Mouse (Mus musculus) midbrain, postnatal 0 days (tissue): ENCODE measurements at regions not wholly inside any gene's neighbourhood (a gene's known extent, or its start where the extent isn't known, plus 50 kb on each side); places are given as distances from the start of the nearest gene placed in this dataset.

Experiments
- ATAC-seq: fragments of 200-750 bp; cut with Nextera tagmentation; 2 replicates; pipeline ENCODE4 v1.8.0; 2017; ENCODE audit warnings: moderate number of reproducible peaks, mild to moderate bottlenecking, moderate TSS enrichment, moderate library complexity; ENCODE audit not compliant: low FRiP score
- DNase-seq: peaks from one replicate; pipeline ENCODE4 v3.0.0-alpha.2; 2015; ENCODE audit warnings: low spot score
- H3K27ac ChIP-seq: fragments of 300-500 bp; sonication (generic); 2 replicates; pipeline ENCODE4 v1.5.1; 2014; ENCODE audit warnings: low read depth, mild to moderate bottlenecking, low read length, mixed read lengths
- H3K27me3 ChIP-seq: fragments of 300-500 bp; sonication (generic); 2 replicates; pipeline ENCODE4 v1.6.1; 2014; ENCODE audit warnings: low read length, control low read depth, mixed read lengths; ENCODE audit not compliant: insufficient read depth
- H3K36me3 ChIP-seq: fragments of 300-500 bp; sonication (generic); 2 replicates; pipeline ENCODE4 v1.6.1; 2014; ENCODE audit warnings: low read length, control low read depth, mixed read lengths; ENCODE audit not compliant: insufficient read depth
- H3K4me1 ChIP-seq: fragments of 300-500 bp; sonication (generic); 2 replicates; pipeline ENCODE4 v1.6.1; 2014; ENCODE audit warnings: mild to moderate bottlenecking, control low read depth, antibody characterized with exemption, low read length, mixed read lengths; ENCODE audit not compliant: insufficient read depth
- H3K4me2 ChIP-seq: fragments of 300-500 bp; sonication (generic); 2 replicates; pipeline ENCODE4 v1.6.1; 2014; ENCODE audit warnings: low read depth, mild to moderate bottlenecking, low read length, mixed read lengths; ENCODE audit not compliant: poor library complexity, severe bottlenecking
- H3K4me3 ChIP-seq: fragments of 300-500 bp; sonication (generic); 2 replicates; pipeline ENCODE4 v1.5.1; 2014; ENCODE audit warnings: low read depth, mild to moderate bottlenecking, low read length, moderate library complexity
- H3K9ac ChIP-seq: fragments of 300-500 bp; sonication (generic); replicated peaks from 2 replicates; pipeline ENCODE4 v1.6.1; 2014; ENCODE audit warnings: mild to moderate bottlenecking, low read length, moderate library complexity, mixed read lengths; ENCODE audit not compliant: poor library complexity, severe bottlenecking
- H3K9me3 ChIP-seq: fragments of 300-500 bp; sonication (generic); 2 replicates; pipeline ENCODE4 v1.6.1; 2016; ENCODE audit warnings: low read length, control low read depth
- CTCF ChIP-seq: IDR thresholded peaks from 2 replicates; pipeline ENCODE4 v1.5.1; 2016; ENCODE audit warnings: antibody characterized with exemption, mild to moderate bottlenecking
- WGBS: fragments of 180-500 bp; shearing (Covaris S2); extraction: QIAGEN DNeasy Blood & Tissue Kit; methylation state at CpG from one replicate; pipeline ENCODE4 v1.1.7; 2014; 5-methylcytosine and 5-hydroxymethylcytosine counted together

DNA sequence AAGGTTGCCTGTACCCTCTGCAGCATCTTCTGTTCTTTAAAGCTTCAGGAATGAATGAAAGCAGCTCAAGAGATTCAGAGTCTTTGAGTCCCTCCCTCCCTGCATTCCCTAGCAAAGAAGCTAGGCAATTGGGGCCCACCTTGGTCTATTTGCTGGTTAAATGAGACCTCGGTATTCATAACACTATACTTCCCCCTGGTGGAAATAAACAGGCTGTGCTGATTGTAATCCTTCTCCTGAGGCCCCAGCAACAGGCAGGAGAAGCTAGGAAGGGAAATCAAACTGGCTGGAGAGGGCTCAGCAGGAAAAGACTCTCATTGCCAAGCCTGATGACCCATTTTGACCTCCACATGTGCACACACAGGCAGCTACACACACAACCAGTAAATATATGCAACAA, 137.1 kb downstream of the Sh3bp4 start:
- Histone ChIP-seq H3K36me3 (no peaks in the 10 kb centered on the region), H3K4me3 (no peak overlapping the region), H3K4me2 (no peak overlapping the region), H3K27me3 (no peaks in the 10 kb centered on the region), H3K27ac (no peak overlapping the region), H3K4me1 (no peaks in the 10 kb centered on the region), H3K9ac (no peak overlapping the region), H3K9me3 (no peaks in the 10 kb centered on the region)
- TF ChIP-seq CTCF, result peak; percentile 82
- ATAC-seq, result no peak
- DNase-seq, result peak; percentile 79
- WGBS, result 9% methylated on average over 1 of the region's 1 CpGs

GRCm38 (mm10) chr1:89211116-89211515, 140.9 kb downstream of the Sh3bp4 start:
- no peak overlapping the region for H3K27ac ChIP-seq
- DNase-seq (no peak), ATAC-seq (no peak)
- no peaks in the 10 kb centered on the region for H3K36me3 ChIP-seq
- WGBS, result 88% methylated on average over 6 of the region's 6 CpGs
- no peaks in the 10 kb centered on the region for H3K4me1 ChIP-seq
- no peak overlapping the region for H3K9ac ChIP-seq
- no peak overlapping the region for H3K4me3 ChIP-seq
- no peak overlapping the region for H3K4me2 ChIP-seq
- TF ChIP-seq CTCF, result no peak
- no peaks in the 10 kb centered on the region for H3K9me3 ChIP-seq
- H3K27me3 ChIP-seq, result no peaks in the 10 kb centered on the region

- no peaks in the 10 kb centered on the region for H3K4me1 ChIP-seq
- TF ChIP-seq CTCF, result no peak
- ATAC-seq (no peak), DNase-seq (no peak)
- no peak overlapping the region for H3K27ac ChIP-seq
- no peak overlapping the region for H3K4me3 ChIP-seq
- H3K9me3 ChIP-seq, result no peaks in the 10 kb centered on the region
- no peak overlapping the region for H3K4me2 ChIP-seq
- H3K27me3 ChIP-seq, result no peaks in the 10 kb centered on the region
- H3K36me3 ChIP-seq, result no peaks in the 10 kb centered on the region
- WGBS, result 70% methylated on average over 5 of the region's 5 CpGs
- no peak overlapping the region for H3K9ac ChIP-seq
Observed at GRCm38 (mm10) chr1:89228426-89228825, 158.2 kb downstream of the Sh3bp4 start.

DNA sequence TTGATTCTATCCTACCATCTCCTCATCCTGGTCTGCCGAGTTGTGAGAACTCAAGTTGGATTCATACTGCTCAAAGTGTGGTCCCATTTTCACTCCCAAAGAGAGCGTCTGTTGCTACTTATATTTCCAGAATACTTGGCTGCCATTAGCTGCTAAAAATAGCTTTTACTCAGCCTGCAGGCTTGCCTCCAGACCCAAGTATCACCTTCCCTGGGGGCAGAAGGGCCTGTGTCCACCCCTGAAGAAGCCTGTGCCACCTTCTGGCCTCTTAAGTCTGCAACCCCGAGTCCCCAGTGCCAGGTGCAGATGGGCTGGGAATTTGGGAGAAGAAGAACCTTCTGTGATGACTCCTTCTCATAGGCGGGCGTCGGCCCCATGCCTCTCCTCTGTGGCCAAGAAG, 161.5 kb downstream of the Sh3bp4 start:
- Histone ChIP-seq H3K4me1 (no peaks in the 10 kb centered on the region), H3K27ac (no peak overlapping the region), H3K4me2 (no peak overlapping the region), H3K36me3 (no peaks in the 10 kb centered on the region), H3K27me3 (no peaks in the 10 kb centered on the region), H3K9me3 (no peaks in the 10 kb centered on the region), H3K9ac (no peak overlapping the region), H3K4me3 (no peak overlapping the region)
- WGBS, result 89% methylated on average over 6 of the region's 6 CpGs
- TF ChIP-seq CTCF, result no peak
- DNase-seq (no peak), ATAC-seq (no peak)

- H3K4me3 ChIP-seq, result no peak overlapping the region
- H3K27me3 ChIP-seq, result no peaks in the 10 kb centered on the region
- no peak overlapping the region for H3K9ac ChIP-seq
- no peaks in the 10 kb centered on the region for H3K9me3 ChIP-seq
- peak; percentile 50 for TF ChIP-seq CTCF
- WGBS, result 78% methylated on average over 5 of the region's 5 CpGs
- no peak overlapping the region for H3K27ac ChIP-seq
- ATAC-seq (no peak), DNase-seq (no peak)
- H3K36me3 ChIP-seq, result no peaks in the 10 kb centered on the region
- no peak overlapping the region for H3K4me2 ChIP-seq
- no peaks in the 10 kb centered on the region for H3K4me1 ChIP-seq
Observed at GRCm38 (mm10) chr1:89232391-89232790, 162.2 kb downstream of the Sh3bp4 start.

- no peak for DNase-seq
- 73% methylated on average over 8 of the region's 8 CpGs for WGBS
- Histone ChIP-seq H3K27me3 (no peaks in the 10 kb centered on the region), H3K36me3 (no peaks in the 10 kb centered on the region), H3K4me1 (no peaks in the 10 kb centered on the region), H3K9ac (no peak overlapping the region), H3K27ac (no peak overlapping the region), H3K4me2 (no peak overlapping the region), H3K4me3 (no peak overlapping the region), H3K9me3 (no peaks in the 10 kb centered on the region)
- no peak for ATAC-seq
- TF ChIP-seq CTCF, result no peak
Observed at GRCm38 (mm10) chr1:89234895-89235294, 164.7 kb downstream of the Sh3bp4 start.
